Mouse (Mus musculus) kidney, adult 8-10 months (tissue): ENCODE results near the gene Spag16.
A peak's percentile ranks its signal among the peaks of the same experiment; 100 is the strongest.

ENCODE experiments used
- DNase-seq, 2 experiments: peaks; one replicate each; pipeline ENCODE4 v3.0.0; 2022

Gene Spag16

DNA sequence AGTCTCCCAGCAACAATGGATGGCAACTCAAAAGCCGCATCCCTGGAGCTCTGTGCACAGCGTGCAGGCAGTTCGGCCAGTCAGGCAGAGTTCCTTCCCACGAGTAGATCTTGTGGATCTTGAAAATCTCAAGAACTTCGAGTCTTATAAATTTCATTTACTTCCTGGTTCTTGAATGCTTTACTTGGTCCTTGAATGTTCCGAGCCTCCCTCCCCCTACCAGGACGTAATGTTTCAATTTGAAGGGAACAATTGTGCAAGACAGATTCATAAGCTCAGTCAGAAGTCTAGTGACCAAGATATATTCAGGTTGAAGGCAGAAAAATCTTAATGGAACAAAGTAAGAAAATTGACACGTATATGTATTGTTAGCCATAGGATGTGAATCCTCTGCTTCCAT is 277.9 kb downstream of the Spag16 start:
- no peak for DNase-seq

DNA sequence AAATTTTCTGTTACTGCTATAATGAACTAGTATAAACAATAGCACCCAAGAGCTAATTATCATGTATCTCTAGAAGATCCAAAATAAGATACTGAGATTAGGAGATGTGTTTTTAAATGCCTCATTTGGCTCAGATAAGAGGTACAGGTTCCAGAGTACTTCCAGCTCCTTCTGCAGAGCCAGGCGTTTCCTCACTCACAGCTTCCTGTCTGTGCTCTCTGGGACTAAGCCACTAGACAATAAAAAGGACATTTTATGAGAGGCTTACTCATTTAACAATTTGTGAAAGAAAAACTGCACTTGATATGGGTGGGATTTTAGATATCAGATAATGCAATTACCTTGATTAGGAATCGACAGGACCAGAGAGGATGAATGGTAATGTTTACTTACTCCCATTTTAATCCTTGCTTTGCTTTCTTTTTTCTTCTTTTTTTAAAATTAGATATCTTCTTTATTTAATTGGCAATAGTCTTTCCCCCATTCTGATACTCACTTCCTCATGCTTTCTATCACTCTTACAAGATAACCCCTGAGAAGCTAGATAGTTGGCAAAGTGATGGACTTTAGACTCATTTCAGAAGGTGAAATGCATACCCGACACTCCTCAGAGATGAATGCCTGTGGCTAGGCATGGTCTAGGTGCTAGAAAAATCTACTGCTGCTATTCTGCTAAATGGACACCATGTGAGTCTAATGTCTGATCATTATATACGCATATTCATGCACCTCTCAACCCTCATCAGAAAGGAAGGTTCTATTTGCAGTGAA is 289.6 kb downstream of the Spag16 start:
- no peak for DNase-seq

DNA sequence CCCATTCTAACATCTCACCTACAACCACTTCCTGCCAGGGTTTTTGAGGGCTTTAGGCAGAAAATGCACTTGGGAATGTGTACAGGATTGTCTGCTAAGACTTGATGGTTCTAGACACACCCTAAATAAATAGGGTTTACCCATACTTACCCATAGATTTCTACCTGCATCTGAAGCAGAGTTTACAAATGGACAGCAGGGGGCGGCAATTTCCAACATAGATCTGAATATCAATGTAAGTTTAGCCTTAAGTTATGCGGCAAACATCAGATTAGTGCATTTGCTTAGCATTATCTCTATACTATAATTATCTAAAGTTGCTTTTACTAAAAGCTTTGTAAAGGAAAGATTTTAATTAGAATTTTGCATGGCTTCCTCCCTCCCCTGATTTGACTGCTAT is 301.3 kb downstream of the Spag16 start:
- DNase-seq: peak in 1 of 2 experiments; percentile 2

DNA sequence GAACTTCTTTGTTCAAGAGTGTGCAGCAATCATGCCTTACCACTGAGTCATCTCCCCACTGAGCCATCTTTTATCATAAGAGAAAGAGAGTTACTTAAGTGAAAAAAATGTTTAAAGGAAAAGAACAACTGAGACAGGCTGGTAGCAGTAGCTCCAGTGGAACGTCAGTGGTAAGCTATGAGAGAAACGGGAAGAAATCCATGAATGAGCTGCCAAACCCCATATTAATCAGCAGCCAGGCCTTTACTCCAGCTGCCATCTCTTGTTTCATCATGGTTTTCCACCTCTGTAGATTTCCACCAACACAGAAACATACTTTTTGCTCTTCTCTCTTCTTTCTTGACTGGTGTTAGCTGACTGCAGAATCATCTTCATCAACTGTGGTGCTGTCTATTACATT is 308.8 kb downstream of the Spag16 start:
- no peak for DNase-seq

DNA sequence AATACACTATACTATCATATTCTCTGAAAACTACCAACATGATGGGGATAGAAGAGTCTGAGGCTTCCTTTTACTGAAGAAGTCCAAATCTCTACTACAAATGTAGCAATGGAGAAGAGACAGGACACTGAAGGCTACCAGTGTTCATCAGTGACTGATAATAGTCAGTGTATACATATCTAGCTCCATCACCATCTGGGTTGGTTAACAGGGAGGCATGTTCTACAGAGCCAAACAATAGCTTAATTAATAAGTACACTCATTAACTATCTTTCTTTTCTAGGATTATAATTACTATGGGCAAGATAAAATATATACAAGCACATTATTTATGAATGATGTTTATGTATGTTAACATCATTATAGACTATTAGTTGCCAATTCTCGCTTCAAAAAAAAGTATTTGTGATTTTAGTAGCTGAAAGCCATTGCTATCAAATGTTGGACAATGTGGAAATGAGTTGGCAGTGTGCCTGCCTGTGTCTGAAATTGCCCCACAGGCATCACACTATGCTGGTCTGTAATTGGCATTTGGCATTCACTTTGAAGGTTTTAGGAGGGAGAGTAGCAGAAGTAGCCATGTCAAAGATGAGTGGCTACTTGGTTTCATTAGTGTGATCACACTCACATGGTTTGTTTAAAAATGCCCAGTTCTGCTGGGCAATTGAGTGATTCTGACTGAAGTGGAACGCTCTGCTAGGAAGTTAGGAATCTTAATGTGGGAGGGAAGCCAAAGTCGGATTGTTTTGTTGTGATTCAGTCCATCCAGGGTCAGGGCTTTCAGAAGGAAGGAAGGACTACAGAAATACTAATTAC is 338.8 kb downstream of the Spag16 start:
- DNase-seq: no peak

DNA sequence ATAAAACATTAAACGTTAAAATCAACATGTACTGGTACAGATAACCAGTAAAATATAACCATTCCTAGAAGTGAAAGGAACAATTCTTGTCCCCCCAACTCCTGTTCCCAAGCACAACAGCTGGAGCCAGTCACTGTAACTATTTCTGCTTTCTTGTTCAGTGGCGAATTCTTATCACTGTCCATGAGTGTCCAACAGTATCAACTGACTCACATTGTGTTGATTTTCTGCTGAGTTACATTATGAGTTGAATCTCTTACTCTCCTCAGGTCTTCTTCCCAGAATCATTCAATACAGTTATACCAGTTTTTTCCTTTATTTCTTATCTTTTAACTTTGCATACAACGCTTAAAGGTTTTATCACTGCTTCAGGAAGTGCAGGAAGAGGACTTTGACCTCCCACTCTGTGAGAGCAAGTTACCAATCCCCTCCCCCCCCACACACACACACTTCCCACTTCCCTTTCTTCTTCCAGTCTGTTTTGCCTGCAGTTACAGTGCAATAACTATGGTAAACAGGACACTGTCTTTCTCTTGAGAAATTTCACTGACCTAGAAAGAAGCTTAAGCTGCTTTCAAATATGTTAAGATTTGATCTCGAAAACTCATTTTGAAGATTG is 353.5 kb downstream of the Spag16 start:
- no peak for DNase-seq

DNA sequence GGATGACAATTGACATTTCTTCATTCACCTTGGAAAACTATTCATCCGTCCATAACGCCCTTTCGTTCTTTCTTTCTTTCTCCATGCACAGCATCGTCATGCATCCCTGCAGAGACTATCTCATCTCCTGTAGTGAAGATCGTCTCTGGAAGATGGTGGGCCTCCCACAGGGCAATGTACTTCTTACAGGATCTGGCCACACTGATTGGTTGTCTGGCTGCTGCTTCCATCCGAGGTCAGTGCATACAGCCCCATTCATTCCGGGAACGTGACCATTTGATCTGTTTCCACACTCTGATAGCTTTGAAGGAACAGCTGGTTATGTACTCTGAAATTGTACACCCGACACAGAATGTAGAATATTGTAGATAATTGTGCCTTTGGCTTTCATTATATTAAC is 438.0 kb downstream of the Spag16 start:
- DNase-seq: no peak

DNA sequence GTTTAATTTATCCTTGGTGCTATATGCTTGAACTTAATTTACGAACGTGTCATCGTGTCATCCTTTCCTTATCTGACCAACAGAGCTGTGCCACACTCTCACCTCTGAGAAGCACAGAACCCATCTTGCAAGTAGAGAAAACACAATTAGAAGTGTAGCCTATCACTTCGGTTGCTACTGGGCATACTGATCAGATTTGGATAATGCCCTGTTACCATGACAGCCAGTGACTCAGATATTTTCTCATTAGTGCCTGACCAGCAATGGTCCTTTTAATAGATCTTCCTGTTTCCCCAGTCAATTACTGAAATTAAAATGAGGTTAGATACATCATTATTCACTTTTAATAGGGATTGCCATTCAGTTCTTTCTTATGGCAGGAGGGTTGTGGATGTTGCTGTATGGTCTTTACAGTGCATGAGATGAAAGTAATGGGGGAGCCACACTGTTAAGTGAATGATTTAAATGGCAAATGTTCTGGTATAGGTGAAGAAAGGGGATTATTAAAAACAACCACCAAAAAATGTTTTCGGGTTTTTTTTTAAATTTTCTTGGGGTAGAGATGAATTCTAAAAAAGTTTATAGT is 439.2 kb downstream of the Spag16 start:
- no peak for DNase-seq

DNA sequence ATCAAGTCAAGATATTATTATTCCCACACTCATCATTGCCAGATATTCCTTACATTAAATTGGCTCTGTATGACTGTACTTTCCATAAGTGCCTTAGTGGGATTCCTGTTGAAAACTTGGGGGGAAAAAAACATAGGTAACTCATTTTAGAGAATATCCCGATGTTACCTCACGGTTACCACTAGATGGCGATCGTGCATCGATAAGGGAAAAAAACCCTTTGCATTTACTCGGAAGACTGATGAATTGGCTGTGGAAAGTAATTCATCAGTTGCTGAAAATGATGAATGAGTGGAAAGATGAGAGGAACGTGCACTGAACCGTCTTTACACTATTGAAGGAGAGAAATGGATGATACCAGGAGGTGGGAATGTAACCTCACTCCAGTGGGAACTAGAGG is 443.4 kb downstream of the Spag16 start:
- DNase-seq: peak in 1 of 2 experiments; percentile 4

DNA sequence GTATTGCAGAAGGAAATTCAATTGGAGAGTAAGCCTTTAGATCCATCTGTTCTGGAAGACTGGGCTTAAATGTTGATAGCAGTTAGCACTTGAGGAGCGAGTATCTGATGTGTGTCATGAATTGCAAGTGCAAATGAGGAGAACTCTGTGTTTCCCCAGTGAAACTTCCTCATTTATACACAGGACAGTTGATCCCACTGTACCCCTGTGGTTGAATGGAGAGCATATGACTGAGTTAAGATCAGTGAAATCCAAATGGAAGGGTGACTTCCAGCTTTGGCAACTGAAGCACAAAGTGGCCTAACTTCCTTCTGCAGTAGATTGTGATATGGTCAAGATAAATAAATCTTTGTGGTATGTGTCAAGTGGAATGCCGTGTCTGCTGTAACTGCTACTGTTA is 446.0 kb downstream of the Spag16 start:
- no peak for DNase-seq

DNA sequence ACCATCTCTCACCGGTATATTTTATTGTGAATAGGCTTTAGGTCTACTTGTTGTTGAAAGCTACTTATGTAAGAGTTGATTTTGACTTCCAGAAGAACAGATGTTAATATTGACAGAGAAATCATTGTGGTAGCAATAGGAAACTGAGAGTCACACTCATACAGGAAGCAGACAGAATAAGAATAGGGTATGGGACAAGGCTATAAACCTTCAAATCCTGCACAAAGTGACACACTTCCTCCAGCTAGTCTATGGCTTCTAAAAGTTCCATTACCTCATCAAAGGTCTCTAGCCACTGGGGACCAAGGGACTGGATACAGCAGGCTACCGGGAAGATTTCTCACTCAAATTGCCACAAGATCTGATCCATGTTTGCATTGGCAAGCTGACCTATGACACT is 452.5 kb downstream of the Spag16 start:
- no peak for DNase-seq

DNA sequence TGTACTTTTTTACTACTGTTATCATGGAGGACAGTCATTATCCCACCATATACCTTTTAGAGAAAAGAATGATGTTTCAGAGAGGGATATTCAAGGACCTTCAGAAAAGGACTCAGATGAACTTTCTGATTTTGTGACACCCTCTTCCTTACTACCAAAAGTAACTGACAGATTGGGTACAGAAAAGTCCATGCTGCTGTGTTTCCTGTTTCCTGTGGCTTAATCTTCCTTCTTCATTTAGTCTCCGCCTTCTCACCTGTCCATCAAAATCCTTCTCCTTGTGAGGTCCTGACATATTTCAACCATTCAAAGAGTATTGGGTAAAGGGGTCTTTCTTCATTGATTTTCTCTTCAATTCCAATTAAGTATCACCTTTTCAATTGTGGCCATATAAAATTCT is 456.6 kb downstream of the Spag16 start:
- DNase-seq: no peak

DNA sequence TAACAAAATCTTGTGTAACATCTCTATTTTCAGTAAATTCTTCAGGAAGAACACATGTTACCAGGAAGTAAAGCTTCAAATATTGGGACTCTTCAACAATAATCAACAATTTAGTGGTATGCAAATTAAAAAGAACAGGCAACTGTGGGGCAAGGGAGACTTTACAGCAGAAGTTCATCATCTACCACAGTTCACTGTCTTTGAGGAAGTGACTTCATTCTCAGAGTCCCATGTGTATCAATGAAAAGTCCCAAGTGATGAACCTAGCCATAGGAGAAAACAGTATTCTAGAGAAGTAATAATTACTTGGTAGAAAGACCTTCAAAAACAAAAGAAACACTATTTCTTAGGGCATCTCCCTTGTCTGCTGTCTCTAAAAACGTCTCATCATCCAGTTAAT is 457.4 kb downstream of the Spag16 start:
- no peak for DNase-seq

DNA sequence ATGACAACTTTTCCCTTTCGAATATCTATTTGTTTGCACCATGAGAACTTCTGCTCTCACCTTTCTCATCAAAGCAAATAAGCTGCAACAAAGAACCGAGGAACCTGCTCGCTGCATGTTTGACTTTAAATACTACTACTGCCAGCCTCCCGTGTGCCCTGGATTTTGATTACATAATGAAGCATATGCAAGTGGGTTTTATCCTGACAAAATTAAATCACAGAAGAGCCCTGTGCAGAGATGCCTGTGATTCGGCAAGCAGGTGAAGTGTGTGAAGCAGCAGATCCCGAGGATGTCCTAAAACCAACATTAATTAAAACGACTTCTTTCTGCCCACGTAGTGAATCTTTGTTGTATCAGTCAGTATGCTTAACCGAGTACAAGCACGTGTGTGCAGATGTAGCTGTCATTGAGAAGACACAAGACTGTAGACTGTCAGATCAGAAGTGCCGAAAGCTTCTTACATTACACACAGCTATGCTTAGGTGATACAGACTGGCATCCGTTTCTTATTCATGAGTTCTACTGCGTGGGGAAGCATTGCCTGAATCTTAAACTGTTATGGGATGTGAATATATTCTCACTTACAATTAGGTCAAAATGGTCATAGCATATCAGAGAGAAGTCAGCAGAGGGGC is 489.5 kb downstream of the Spag16 start:
- no peak for DNase-seq

DNA sequence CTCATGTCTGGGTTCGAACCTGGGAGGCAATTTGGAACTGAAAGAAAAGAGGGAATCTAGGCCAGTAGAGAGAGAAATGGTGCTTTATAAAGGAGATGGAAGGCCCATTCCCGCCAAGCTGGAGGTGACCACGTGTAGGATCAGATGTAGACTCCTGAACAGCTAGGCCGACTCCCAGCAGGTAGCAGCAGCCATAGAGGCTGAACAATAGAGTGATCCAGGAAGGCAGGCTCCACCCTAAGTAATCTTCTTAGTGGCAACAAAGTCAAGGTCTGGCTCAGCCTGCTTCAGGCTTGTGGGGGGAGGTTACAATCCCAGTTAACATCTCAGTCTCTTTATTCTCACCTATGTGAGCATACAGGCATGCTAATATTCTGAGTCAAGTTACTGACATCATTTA is 494.2 kb downstream of the Spag16 start:
- DNase-seq: no peak

DNA sequence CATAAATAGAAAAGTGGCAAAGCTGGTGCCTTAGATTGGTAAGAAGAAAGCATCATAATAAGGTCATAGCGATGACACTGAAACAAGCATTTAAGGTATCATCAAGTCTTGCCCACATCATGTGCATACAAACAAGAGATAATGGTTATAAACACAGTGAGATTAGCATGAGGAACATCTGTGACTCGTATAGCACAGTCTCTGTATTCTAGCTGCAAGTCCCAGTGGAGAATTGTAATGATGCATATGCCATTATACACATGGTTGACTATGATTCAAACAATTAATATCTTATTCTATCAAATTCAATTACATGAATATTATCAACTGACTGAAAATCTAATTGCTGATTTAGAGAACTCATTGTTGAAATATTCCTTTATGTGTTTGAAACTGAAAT is 519.4 kb downstream of the Spag16 start:
- DNase-seq: no peak

DNA sequence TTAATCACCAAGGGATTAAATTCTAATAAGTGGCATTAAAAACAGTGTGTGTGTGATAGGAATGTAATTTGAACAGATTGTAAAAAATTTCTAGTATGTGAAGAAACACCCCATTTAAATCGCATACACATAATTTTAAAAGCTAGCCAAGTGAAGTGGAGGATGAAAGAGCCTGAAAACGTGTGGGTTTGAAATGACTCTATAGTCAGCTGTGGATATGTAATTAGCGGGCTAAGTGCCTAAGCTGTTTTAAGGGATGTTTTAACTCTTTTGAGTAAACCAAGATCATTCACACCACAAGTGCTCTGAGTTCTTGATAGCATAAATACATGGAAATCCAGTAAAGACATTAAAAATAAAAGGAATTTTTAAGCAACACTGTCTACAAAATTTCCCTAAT is 524.6 kb downstream of the Spag16 start:
- DNase-seq: no peak

DNA sequence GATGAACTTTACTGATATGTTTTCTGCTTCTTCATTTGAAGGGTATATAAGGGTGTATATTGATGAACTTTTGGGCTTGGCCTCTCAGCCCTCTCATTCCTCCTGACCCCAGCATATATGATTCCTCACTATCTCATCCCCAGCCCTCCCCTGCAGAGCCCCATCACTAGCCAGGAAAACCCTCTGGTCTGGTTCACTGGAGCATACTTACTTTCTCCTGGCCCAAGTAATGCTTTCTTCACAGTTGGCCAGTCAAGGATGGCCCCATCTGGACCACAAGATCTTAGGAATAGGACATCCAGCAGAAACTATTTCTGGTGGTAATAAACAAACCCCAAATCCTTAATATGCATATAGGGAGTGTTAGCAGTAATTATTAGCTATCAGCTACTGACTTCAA is 527.2 kb downstream of the Spag16 start:
- DNase-seq: peak in 1 of 2 experiments; percentile 26

DNA sequence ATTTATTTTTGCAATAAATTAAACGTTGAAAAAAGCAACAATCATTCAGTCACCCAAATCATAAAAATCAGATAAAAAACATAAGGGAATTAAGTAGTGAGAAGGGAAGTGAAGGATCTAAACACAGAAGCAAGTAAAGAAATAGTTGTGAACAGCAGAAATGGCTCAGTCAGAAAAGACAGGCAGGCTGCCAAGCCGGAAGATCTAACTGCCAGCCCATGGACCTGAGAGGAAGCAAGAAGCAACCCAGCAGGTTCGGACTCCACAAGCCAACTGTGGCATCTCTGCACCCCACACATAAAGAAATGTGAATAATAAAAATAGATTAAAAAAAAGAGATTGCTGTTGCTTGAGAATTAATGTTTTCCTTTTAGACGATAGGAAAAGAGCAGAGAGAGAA is 545.0 kb downstream of the Spag16 start:
- no peak for DNase-seq

DNA sequence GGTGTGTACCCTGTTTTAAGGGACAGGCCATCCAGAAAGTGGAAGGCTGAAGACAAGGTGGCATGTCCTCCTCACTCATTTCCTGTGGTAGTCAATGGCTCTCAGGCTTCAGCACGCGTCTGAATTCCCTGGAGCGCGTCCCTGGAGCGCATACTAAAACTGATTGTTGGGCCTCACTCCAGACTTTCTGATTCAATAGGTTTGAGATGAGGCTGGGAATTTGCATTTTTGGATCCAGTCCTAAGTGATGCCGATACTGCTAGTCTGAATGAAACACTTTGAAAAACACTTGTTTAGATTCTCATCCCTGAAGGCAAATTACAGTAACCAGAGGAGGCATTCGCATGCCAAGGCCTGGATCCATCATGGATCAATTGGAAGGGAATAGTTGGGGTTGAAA is 553.3 kb downstream of the Spag16 start:
- DNase-seq: no peak

DNA sequence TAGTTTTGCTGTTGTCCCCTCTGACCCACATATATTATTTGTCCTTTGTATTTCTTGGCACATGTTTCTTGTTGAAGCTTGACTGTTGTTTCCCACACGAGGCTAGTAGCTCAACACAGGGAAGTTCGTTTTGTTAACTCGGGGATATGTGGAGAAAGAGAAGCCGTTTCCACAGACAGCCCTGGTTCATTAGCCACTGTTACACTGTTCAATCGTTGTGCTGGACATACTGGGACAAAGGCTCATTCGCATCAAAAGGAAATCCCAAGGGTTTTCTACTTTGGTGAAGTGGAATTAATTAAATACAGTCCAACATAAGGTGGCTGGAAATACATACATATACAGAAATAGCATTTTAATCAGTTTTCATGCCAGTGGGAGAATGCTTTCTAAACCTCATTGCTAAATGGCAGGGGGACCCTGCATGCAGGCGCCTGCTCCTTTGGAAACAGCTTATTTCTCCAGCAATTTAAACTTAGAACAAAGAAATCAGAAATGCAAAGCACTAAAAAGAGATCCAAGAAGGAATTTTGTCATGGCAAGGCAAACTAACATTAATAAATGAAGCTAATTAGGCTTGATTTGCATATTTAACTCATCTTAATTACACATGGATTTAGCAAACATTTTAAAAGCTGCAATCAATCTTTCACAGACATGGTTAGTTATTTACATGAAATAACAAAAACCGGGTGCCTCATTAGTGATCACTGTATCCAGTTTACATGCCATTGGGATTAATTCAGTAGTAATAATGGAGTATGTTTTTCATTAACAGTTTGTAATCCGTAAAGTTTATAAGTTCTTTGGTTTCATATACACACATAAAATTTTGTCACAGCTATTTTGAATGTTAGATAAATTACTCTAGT is 615.7 kb downstream of the Spag16 start:
- no peak for DNase-seq

DNA sequence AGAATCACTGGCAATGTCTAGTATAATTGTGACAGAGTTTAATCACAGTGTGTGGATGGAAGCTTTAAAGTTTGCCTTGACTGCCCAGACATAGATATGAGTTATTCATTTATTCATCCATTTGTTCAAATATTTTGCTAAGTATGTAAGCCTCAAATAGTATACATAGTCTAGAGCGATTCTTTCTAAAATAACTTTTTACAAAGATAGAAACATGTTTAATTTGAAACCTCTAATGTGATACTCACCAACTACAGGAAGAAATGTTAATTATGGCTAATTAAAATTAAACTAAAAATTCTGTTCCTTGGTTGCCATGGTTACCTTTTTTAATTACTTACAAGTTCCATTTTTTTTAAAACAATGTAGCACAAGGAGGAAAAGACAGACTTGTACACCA is 653.1 kb downstream of the Spag16 start:
- DNase-seq: no peak
